Mouse (Mus musculus) G1E (cell line): Measurements from ENCODE around the gene Tgfbr3. TPM values are rescaled to one million over a fixed set of nuclear protein-coding genes. Genes with fewer than 3 reads are reported as not detected.

Experiments
- ATAC-seq: 2 replicates; pipeline ENCODE4 v1.8.0; 2016; ENCODE audit warnings: mild to moderate bottlenecking; ENCODE audit not compliant: insufficient number of reproducible peaks, poor library complexity, low FRiP score, severe bottlenecking; ENCODE audit errors: extremely low read depth
- DNase-seq: peaks from one replicate; pipeline ENCODE4 v3.0.0; 2012; ENCODE audit warnings: low spot score
- H3K27me3 ChIP-seq: 2 replicates; pipeline ENCODE4 v1.6.1; 2012; ENCODE audit warnings: mild to moderate bottlenecking, low read length, inconsistent platforms; ENCODE audit not compliant: insufficient read depth
- H3K36me3 ChIP-seq: replicated peaks from 2 replicates; pipeline ENCODE3; 2012; ENCODE audit warnings: mild to moderate bottlenecking, inconsistent platforms
- H3K4me1 ChIP-seq: 2 replicates; pipeline ENCODE4 v1.6.1; 2012; ENCODE audit warnings: low read depth, low read length, inconsistent platforms, mixed read lengths; ENCODE audit not compliant: insufficient read depth
- H3K4me3 ChIP-seq: 2 replicates; pipeline ENCODE4 v1.5.1; 2012; ENCODE audit warnings: low read depth, mild to moderate bottlenecking, inconsistent platforms, low read length, moderate library complexity, mixed read lengths
- H3K9me3 ChIP-seq: replicated peaks from 2 replicates; pipeline ENCODE4 v1.6.1; 2012; ENCODE audit warnings: inconsistent platforms
- CTCF ChIP-seq: IDR thresholded peaks from 2 replicates; pipeline ENCODE4 v1.5.1; 2012; ENCODE audit warnings: low read depth, low read length, inconsistent platforms, mixed read lengths
- GATA1 ChIP-seq: IDR thresholded peaks from 2 replicates; pipeline ENCODE4 v1.6.1; 2012; ENCODE audit warnings: borderline replicate concordance, low read length, inconsistent platforms, mixed read lengths
- GATA2 ChIP-seq: IDR thresholded peaks from 2 replicates; pipeline ENCODE4 v1.6.1; 2012; ENCODE audit warnings: low read depth, low read length, inconsistent platforms, borderline replicate concordance
- POLR2AphosphoS5 ChIP-seq: IDR thresholded peaks from 2 replicates; pipeline ENCODE4 v1.6.1; 2012; ENCODE audit warnings: low read depth, low read length, inconsistent platforms; ENCODE audit not compliant: insufficient replicate concordance
- TAL1 ChIP-seq: conservative IDR thresholded peaks from 2 replicates; pipeline ENCODE4 v1.6.1; 2012; ENCODE audit warnings: low read depth, low read length, inconsistent platforms, mixed read lengths
- polyA plus RNA-seq: library from polyadenylated mRNA; stranded (reverse); fragments of >175 nt; gene quantifications from 2 replicates; pipeline ENCODE4 v1.2.3, GENCODE M21; 2012
- total RNA-seq, 2 experiments: library from RNA; stranded (forward) in 1 of 2; stranded (reverse) in 1 of 2; fragments of 200-1000 nt in 1 of 2; fragments of >200 nt in 1 of 2; fragmentation: Nextera tagmentation in 1 of 2; gene quantifications; 2 replicates each; pipeline ENCODE4 v1.2.3; 2014 to 2017

The Tgfbr3 gene
- total and polyA plus RNA-seq, 3 experiments: 0.05 TPM; not detected in 2

DNA sequence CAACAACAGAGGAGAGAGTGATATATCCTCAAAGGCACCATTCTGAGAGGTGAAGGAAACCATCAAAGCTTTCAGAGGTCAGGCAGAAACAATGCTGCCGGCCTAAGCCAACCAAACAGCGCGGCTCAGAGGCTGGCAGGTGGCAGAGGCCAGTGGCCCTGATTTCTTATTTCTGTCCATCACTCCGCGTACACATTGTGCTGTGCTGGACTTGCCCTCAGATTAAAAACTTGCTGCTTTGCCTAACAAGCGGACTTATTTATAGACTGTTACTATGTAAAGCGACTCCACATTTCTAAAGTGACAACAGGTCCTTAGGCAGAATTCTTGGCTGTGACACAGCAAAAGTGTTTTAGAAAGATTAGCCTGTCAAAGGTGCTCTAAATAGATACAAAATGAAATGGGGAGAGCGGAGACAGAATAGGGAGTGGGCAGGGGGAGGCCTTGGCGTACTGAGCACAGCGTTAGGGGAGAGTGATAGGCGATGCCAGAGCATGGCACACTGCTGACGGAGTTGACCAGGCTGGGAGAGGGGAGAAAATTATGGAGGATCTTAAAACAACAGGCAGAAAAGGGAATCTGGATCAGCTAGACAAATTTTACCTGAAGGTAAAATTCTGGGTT is 227.1 kb downstream of the Tgfbr3 start:
- DNase-seq (no peak), ATAC-seq (no peak)
- no peaks in the 10 kb centered on the region for H3K9me3 ChIP-seq
- H3K27me3 ChIP-seq: peaks cover 5% of the 10 kb centered on the region
- H3K4me3 ChIP-seq: no peak overlapping the region
- no peaks in the 10 kb centered on the region for H3K36me3 ChIP-seq
- H3K4me1 ChIP-seq: no peaks in the 10 kb centered on the region
- TF ChIP-seq TAL1: no peak
- no peak for TF ChIP-seq CTCF
- no peak for TF ChIP-seq GATA2
- no peak for TF ChIP-seq POLR2AphosphoS5
- no peak for TF ChIP-seq GATA1

GRCm38 (mm10) chr5:107059514-107059913 is 229.9 kb downstream of the Tgfbr3 start:
- H3K4me1 ChIP-seq: no peaks in the 10 kb centered on the region
- TF ChIP-seq GATA1: no peak
- no peak for TF ChIP-seq POLR2AphosphoS5
- TF ChIP-seq GATA2: no peak
- no peak for TF ChIP-seq TAL1
- no peak for TF ChIP-seq CTCF
- H3K36me3 ChIP-seq: no peaks in the 10 kb centered on the region
- H3K9me3 ChIP-seq: no peaks in the 10 kb centered on the region
- no peak overlapping the region for H3K4me3 ChIP-seq
- peaks cover 7% of the 10 kb centered on the region for H3K27me3 ChIP-seq
- DNase-seq (no peak), ATAC-seq (no peak)

DNA sequence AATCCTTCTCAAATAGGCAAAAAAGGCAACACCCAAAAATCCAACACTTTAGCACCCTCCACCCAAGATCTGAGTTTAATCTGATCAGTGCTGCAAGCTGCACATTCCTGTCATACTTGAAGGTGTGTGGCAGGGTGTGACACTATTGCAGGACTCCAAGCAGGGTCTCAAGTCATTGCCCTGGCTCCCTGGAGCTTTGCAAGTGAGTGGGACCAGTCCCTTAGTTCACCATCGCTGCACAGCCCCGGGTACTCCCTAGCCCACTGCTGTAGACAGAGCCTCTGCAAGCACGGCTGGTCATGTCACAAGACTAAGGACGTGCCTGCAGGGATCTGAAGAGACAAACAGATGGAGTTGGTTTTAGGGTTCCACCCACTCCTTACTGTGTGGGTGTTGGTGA is 230.8 kb downstream of the Tgfbr3 start:
- Histone ChIP-seq H3K27me3 (peaks cover 7% of the 10 kb centered on the region), H3K36me3 (no peaks in the 10 kb centered on the region), H3K4me1 (no peaks in the 10 kb centered on the region), H3K9me3 (no peaks in the 10 kb centered on the region), H3K4me3 (no peak overlapping the region)
- ATAC-seq: no peak
- DNase-seq: no peak
- TF ChIP-seq CTCF (no peak), GATA1 (no peak), GATA2 (no peak), POLR2AphosphoS5 (no peak), TAL1 (no peak)

Other genes starting within 250 kb of the Tgfbr3 start
- gene Brdt, start 41.5 kb upstream of the Tgfbr3 start, total RNA-seq (2014; fragmentation: Nextera tagmentation): 0.63 TPM in 1 of 2 replicates, not detected in the other
- 0.11 and 0.12 TPM in 2 replicates for gene Brdt, start 41.5 kb upstream of the Tgfbr3 start, total RNA-seq (2017)
- gene Brdt, start 41.5 kb upstream of the Tgfbr3 start, polyA plus RNA-seq: not detected in 2 replicates
- not detected in 2 replicates for gene Ephx4, start 113.1 kb upstream of the Tgfbr3 start, total RNA-seq (2014; fragmentation: Nextera tagmentation)
- not detected in 2 replicates for gene Ephx4, start 113.1 kb upstream of the Tgfbr3 start, total RNA-seq (2017)
- not detected in 2 replicates for gene Ephx4, start 113.1 kb upstream of the Tgfbr3 start, polyA plus RNA-seq
- 0.34 TPM in 1 of 2 replicates, not detected in the other for gene Lpcat2b, start 141.9 kb upstream of the Tgfbr3 start, total RNA-seq (2014; fragmentation: Nextera tagmentation)
- gene Lpcat2b, start 141.9 kb upstream of the Tgfbr3 start, total RNA-seq (2017): 0.11 TPM in 1 of 2 replicates, not detected in the other
- gene Lpcat2b, start 141.9 kb upstream of the Tgfbr3 start, polyA plus RNA-seq: not detected in 2 replicates
- gene Btbd8, start 148.4 kb upstream of the Tgfbr3 start, total RNA-seq (2014; fragmentation: Nextera tagmentation): 17.3 and 18.2 TPM in 2 replicates
- 5.0 and 5.6 TPM in 2 replicates for gene Btbd8, start 148.4 kb upstream of the Tgfbr3 start, total RNA-seq (2017)
- 1.2 and 1.4 TPM in 2 replicates for gene Btbd8, start 148.4 kb upstream of the Tgfbr3 start, polyA plus RNA-seq
- not detected in 2 replicates for gene Gm42669, start 218.0 kb upstream of the Tgfbr3 start, total RNA-seq (2014; fragmentation: Nextera tagmentation)
- 0.12 and 0.16 TPM in 2 replicates for gene Gm42669, start 218.0 kb upstream of the Tgfbr3 start, total RNA-seq (2017)
- gene Gm42669, start 218.0 kb upstream of the Tgfbr3 start, polyA plus RNA-seq: 0.07 and 0.20 TPM in 2 replicates
- gene 1700028K03Rik, start 245.1 kb upstream of the Tgfbr3 start, total RNA-seq (2014; fragmentation: Nextera tagmentation): not detected in 2 replicates
- 0.06 and 0.16 TPM in 2 replicates for gene 1700028K03Rik, start 245.1 kb upstream of the Tgfbr3 start, total RNA-seq (2017)
- gene 1700028K03Rik, start 245.1 kb upstream of the Tgfbr3 start, polyA plus RNA-seq: not detected in 2 replicates